Mouse (Mus musculus) heart, postnatal 0 days (tissue): Measurements from ENCODE around the gene Cgas.

Experiments
- CTCF ChIP-seq: IDR thresholded peaks from 2 replicates; pipeline ENCODE4 v1.5.1; 2016; ENCODE audit warnings: antibody characterized with exemption, control low read depth, low read depth
- EP300 ChIP-seq: IDR thresholded peaks from 2 replicates; pipeline ENCODE4 v1.6.1; 2016; ENCODE audit warnings: antibody characterized with exemption, low read depth

- TF ChIP-seq CTCF: no peak
- no peak for TF ChIP-seq EP300
Observed at GRCm38 (mm10) chr9:78386947-78387346, 56.1 kb downstream of the Cgas start.
